Comparison of ENCODE assay signal across 8 mouse cellular contexts in the genomic region with DNA sequence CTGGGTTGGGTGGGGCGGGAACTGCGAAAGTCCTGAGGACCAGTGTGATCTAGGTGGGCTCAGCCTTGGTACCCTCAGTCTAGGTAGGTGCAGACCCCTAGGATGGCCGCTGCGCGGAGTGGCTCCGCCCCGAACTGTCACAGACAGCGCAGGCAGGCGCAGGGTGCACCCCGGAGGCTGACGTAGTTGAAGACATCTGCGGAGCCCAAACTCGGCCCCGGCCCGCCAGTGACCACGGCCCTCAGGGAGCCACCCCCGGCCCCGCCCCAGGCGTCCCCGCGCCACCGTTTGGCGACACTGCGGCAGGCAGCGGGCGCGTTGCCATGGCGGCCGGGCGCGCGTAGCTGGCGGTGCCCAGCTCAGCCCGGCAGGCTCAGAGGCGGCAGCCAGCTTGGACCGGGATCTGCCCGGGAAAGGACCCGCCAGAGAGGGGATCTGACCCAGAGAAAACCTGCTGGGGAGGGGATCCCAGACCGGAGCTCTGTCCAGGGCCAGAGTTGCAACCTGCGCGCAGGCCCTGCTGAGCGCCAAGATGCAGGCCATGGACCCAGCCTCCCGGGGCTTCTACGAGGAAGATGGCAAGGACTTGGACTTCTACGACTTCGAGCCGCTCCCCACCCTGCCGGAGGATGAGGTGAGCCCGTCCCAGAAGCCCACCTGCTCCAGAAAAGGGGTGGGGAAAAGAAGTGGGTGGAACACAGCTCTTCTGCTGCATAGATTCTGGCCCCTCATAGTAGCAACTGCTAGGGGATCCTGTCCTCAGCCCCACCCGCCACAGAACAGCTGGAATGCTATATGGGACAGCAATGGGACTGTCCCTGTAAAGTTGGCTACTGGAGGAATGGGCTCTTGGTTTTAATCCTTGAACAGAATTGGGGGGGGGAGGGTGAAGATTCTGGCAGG. TPM values are rescaled to one million over a fixed set of nuclear protein-coding genes. Genes with fewer than 3 reads are reported as not detected.
A peak's percentile ranks its signal among the peaks of the same experiment; 100 is the strongest.
DNase-seq lines count a peak whose midpoint lies in the region; ATAC-seq and TF ChIP-seq lines count a peak whose summit lies in the region.

A gene (plus strand): TSS at position 42 of the 903 bp plus-strand sequence.

- no peaks in the 10 kb centered on the region for H3K9me3 ChIP-seq in liver, embryonic 12.5 days (replicated peaks)
- H3K9me3 ChIP-seq in lung, postnatal 0 days (ENCODE audit: low read length), result no peaks in the 10 kb centered on the region
- no peaks in the 10 kb centered on the region for H3K9me3 ChIP-seq in stomach, embryonic 15.5 days

- H3K9ac ChIP-seq in liver, embryonic 12.5 days, result no peak within 1 kb of the TSS
- H3K9ac ChIP-seq in lung, postnatal 0 days (replicated peaks; ENCODE audit: low read depth), result no peak within 1 kb of the TSS
- H3K9ac ChIP-seq in stomach, embryonic 15.5 days, result no peak within 1 kb of the TSS

- WGBS in liver, embryonic 12.5 days (ENCODE audit: insufficient replicate concordance), result 4% methylated on average over 50 of the region's 50 CpGs
- 2% methylated on average over 49 of the region's 50 CpGs for WGBS in lung, postnatal 0 days
- WGBS in stomach, embryonic 15.5 days, result under 1% methylated on average over 46 of the region's 50 CpGs

- DNase-seq in liver, result no peak
- peak; percentile 78 to 85 for DNase-seq in cerebellum, postnatal 14 days
- peak; percentile 82 to 83 for DNase-seq in layer of hippocampus, adult 8-10 months (ENCODE audit: low spot score in 2 of 2)
- peak; percentile 23 for DNase-seq in lung, postnatal 0 days (ENCODE audit: low spot score)
- DNase-seq in adipocyte (ENCODE audit: low spot score), result no peak

- TF ChIP-seq EP300 in lung, postnatal 0 days (IDR thresholded peaks at IDR 0.05), result no peak

- peak within 1 kb of the TSS; percentile 29 for H3K4me3 ChIP-seq in liver, embryonic 12.5 days
- peak within 1 kb of the TSS; percentile 23 for H3K4me3 ChIP-seq in lung, postnatal 0 days (ENCODE audit: low read depth, low read length)
- H3K4me3 ChIP-seq in stomach, embryonic 15.5 days (replicated peaks), result peak within 1 kb of the TSS; percentile 38

- no peaks in the 10 kb centered on the region for H3K4me1 ChIP-seq in liver, embryonic 12.5 days
- H3K4me1 ChIP-seq in lung, postnatal 0 days (ENCODE audit: insufficient read depth, low read depth, low read length), result no peaks in the 10 kb centered on the region
- peaks cover 12% of the 10 kb centered on the region for H3K4me1 ChIP-seq in stomach, embryonic 15.5 days

- no peaks in the 10 kb centered on the region for H3K36me3 ChIP-seq in liver, embryonic 12.5 days
- no peaks in the 10 kb centered on the region for H3K36me3 ChIP-seq in lung, postnatal 0 days (ENCODE audit: insufficient read depth, low read length)
- no peaks in the 10 kb centered on the region for H3K36me3 ChIP-seq in stomach, embryonic 15.5 days

- H3K4me2 ChIP-seq in liver, embryonic 12.5 days, result peak within 1 kb of the TSS; percentile 55
- H3K4me2 ChIP-seq in lung, postnatal 0 days (replicated peaks; ENCODE audit: low read depth, low read length), result peak within 1 kb of the TSS; percentile 48
- H3K4me2 ChIP-seq in stomach, embryonic 15.5 days, result peak within 1 kb of the TSS; percentile 83

- ATAC-seq in liver, embryonic 12.5 days, result no peak
- peak; percentile 40; the same call in 1 of the 2 replicates for ATAC-seq in granulocyte monocyte progenitor cell, adult 5-6 weeks (replicated peaks; ENCODE audit: poor library complexity, severe bottlenecking)
- peak; percentile 56 for ATAC-seq in lung, postnatal 0 days
- peak; percentile 48 for ATAC-seq in stomach, embryonic 15.5 days (ENCODE audit: insufficient read depth, low FRiP score, low read depth)

- TF ChIP-seq CTCF in lung, postnatal 0 days (IDR thresholded peaks at IDR 0.05), result no peak

- H3K27me3 ChIP-seq in liver, embryonic 12.5 days (replicated peaks), result peaks cover 65% of the 10 kb centered on the region
- H3K27me3 ChIP-seq in lung, postnatal 0 days (replicated peaks; ENCODE audit: insufficient read depth, low read length), result peaks cover 12% of the 10 kb centered on the region; the same call in 1 of the 2 replicates
- H3K27me3 ChIP-seq in stomach, embryonic 15.5 days (replicated peaks), result peaks cover 39% of the 10 kb centered on the region

- H3K27ac ChIP-seq in liver, embryonic 12.5 days, result no peak within 1 kb of the TSS
- H3K27ac ChIP-seq in lung, postnatal 0 days (ENCODE audit: low read length), result no peak within 1 kb of the TSS
- H3K27ac ChIP-seq in stomach, embryonic 15.5 days, result no peak within 1 kb of the TSS

RNA-seq across cellular contexts. Expression of the gene that starts here (rescaled TPM):
- polyA plus RNA-seq in liver, embryonic 12.5 days (2016; fragmentation: Nextera tagmentation; extraction: Ambion mirVana), result 0.05 TPM in 1 of 2 replicates, not detected in the other
- total RNA-seq in granulocyte monocyte progenitor cell, adult 5-6 weeks (2014; fragmentation: Nextera tagmentation), result not detected in 2 replicates
- not detected in 2 replicates for total RNA-seq in granulocyte monocyte progenitor cell, adult 5-6 weeks (2017)
- 100 to 1,000 TPM in 1 of 4 experiments, 10 to 100 TPM in 3; 90.0 to 103 (median 95.8) TPM for total RNA-seq in layer of hippocampus, adult 8-10 months (2022)
- polyA plus RNA-seq in lung, postnatal 0 days (2015; fragmentation: Nextera tagmentation; extraction: Ambion mirVana), result 0.97 and 0.98 TPM in 2 replicates
- polyA plus RNA-seq in stomach, embryonic 15.5 days (2015; fragmentation: Nextera tagmentation; extraction: Ambion mirVana), result 0.14 and 0.34 TPM in 2 replicates

Comparison
In these comparisons a context has a peak if more than half of its experiments do, and no peak if none do; other contexts are left out.
1. RNA of the gene that starts here (total RNA-seq): 90.0 to 103 TPM in layer of hippocampus, adult 8-10 months; not detected in granulocyte monocyte progenitor cell, adult 5-6 weeks; every median in the first group is over 10 times any median in the second.
2. Peak in ATAC-seq in granulocyte monocyte progenitor cell, adult 5-6 weeks; RNA of the gene not detected or under 1 TPM.
3. Peak in DNase-seq, ATAC-seq, H3K4me3 ChIP-seq and H3K4me2 ChIP-seq in lung, postnatal 0 days; RNA of the gene not detected or under 1 TPM.
4. Peak in ATAC-seq, H3K4me3 ChIP-seq and H3K4me2 ChIP-seq in stomach, embryonic 15.5 days; RNA of the gene not detected or under 1 TPM.
5. DNase-seq: peak in cerebellum, postnatal 14 days (2 of 2) and layer of hippocampus, adult 8-10 months (2 of 2); none in liver (single experiment) and adipocyte (single experiment).
6. Peak in every context shown above with its lines, with median percentiles within 50 percentile points of each other: H3K4me2 ChIP-seq and H3K4me3 ChIP-seq.